Mouse (Mus musculus) colon, adult 2 months (tissue): Measurements from ENCODE around the gene Pcnx4. TPM values are rescaled to one million over a fixed set of nuclear protein-coding genes. Genes with fewer than 3 reads are reported as not detected.

Experiments used
- polyA plus RNA-seq: library from polyadenylated mRNA; depleted of rRNA; stranded (reverse); fragments of >200 nt; gene quantifications from 2 replicates; pipeline ENCODE4 v1.2.3, GENCODE M21; 2012; rRNA removed

Gene Pcnx4
- 1.8 and 2.2 TPM in 2 replicates for polyA plus RNA-seq

DNA sequence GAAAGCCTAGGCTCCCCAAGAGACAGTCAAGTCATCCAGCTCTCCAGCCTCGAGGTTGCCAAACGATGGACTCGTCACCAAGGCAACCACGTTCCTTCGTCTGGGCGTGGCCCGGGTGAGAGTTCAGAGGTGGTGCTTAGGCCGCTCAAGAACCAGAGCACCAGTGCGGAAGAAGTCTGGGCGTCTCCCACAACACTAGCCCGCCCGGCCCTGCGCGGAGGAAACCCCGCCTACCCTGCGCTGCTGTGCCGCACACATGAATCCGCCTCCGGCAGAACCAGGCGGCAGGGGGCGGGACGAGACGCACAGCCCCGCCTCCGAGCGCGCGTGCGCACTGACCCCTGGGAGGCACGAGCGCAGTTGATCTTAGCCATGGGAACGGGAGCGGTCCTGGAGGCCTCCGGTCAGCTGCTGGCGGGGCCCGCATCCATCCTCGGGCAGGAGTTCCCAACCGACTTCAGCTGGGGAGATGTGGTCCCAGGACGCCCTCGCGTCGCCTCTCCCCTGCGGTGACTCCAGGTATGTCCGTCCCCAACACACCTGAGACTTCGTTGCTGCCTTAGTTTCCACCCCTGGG, at the start of gene Pcnx4:
TSS of gene Pcnx4 (plus strand) at position 363 of the 577 bp plus-strand sequence.

Other genes with a start within 250 kb of the Pcnx4 start
- 10.6 and 14.7 TPM in 2 replicates for gene Rtn1, start 127.3 kb upstream of the Pcnx4 start, polyA plus RNA-seq
- gene Lrrc9, start 94.5 kb upstream of the Pcnx4 start, polyA plus RNA-seq = not detected in 2 replicates
- not detected in 2 replicates for gene Gm4756, start 113.3 kb downstream of the Pcnx4 start, polyA plus RNA-seq
- gene Dhrs7, start 128.5 kb downstream of the Pcnx4 start, polyA plus RNA-seq = 26.1 and 31.5 TPM in 2 replicates
- gene Ppm1a, start 221.1 kb downstream of the Pcnx4 start, polyA plus RNA-seq = 31.9 and 34.2 TPM in 2 replicates